Mouse (Mus musculus): ENCODE measurements around the gene Nlrp9c. TPM values are rescaled to one million over a fixed set of nuclear protein-coding genes. Genes with fewer than 3 reads are reported as not detected.
"Not testable (repeated sequence)": the region's sequence is repeated elsewhere in the genome, so short reads cannot be mapped to it uniquely, and the experiment has no call there.

Gene Nlrp9c
- polyA plus RNA-seq, 1 experiment: not detected

- H3K4me3 ChIP-seq (ENCODE audit: insufficient read depth, poor library complexity, severe bottlenecking); H3ac ChIP-seq (ENCODE audit: control insufficient read depth, insufficient read length, low read depth); H3K79me2 ChIP-seq (ENCODE audit: control insufficient read depth, insufficient read depth); H3K79me3 ChIP-seq (ENCODE audit: low read depth); H3K27me3 ChIP-seq (ENCODE audit: control insufficient read depth, insufficient read depth, insufficient read length); H3K36me3 ChIP-seq (ENCODE audit: control insufficient read depth, insufficient read depth): not testable (repeated sequence)
These were observed 87.7 kb downstream of the Nlrp9c start for GRCm38 (mm10) chr7:26315809-26316208.

GRCm38 (mm10) chr7:26315194-26315593, 88.3 kb downstream of the Nlrp9c start:
- not testable (repeated sequence) for H3K4me3 ChIP-seq (ENCODE audit: insufficient read depth, poor library complexity, severe bottlenecking); H3K79me3 ChIP-seq (ENCODE audit: low read depth); H3K36me3 ChIP-seq (ENCODE audit: control insufficient read depth, insufficient read depth); H3ac ChIP-seq (ENCODE audit: control insufficient read depth, insufficient read length, low read depth); H3K79me2 ChIP-seq (ENCODE audit: control insufficient read depth, insufficient read depth); H3K27me3 ChIP-seq (ENCODE audit: control insufficient read depth, insufficient read depth, insufficient read length)

- H3K4me3 ChIP-seq (ENCODE audit: insufficient read depth, poor library complexity, severe bottlenecking); H3K79me2 ChIP-seq (ENCODE audit: control insufficient read depth, insufficient read depth); H3K27me3 ChIP-seq (ENCODE audit: control insufficient read depth, insufficient read depth, insufficient read length); H3ac ChIP-seq (ENCODE audit: control insufficient read depth, insufficient read length, low read depth); H3K36me3 ChIP-seq (ENCODE audit: control insufficient read depth, insufficient read depth); H3K79me3 ChIP-seq (ENCODE audit: low read depth): not testable (repeated sequence)
These were observed 91.7 kb downstream of the Nlrp9c start for GRCm38 (mm10) chr7:26311786-26312185.

- not testable (repeated sequence) for H3ac ChIP-seq (ENCODE audit: control insufficient read depth, insufficient read length, low read depth); H3K4me3 ChIP-seq (ENCODE audit: insufficient read depth, poor library complexity, severe bottlenecking); H3K27me3 ChIP-seq (ENCODE audit: control insufficient read depth, insufficient read depth, insufficient read length)
These were observed 96.6 kb downstream of the Nlrp9c start, which contains the start of gene Cyp2a4 for GRCm38 (mm10) chr7:26306926-26307325. Gene Cyp2a4, plus strand, starts transcription at chr7:26307169.

GRCm38 (mm10) chr7:26303429-26304166, 99.9 kb downstream of the Nlrp9c start:
- H3K27me3 ChIP-seq (ENCODE audit: control insufficient read depth, insufficient read depth, insufficient read length); H3K36me3 ChIP-seq (ENCODE audit: control insufficient read depth, insufficient read depth); H3ac ChIP-seq (ENCODE audit: control insufficient read depth, insufficient read length, low read depth); H3K79me3 ChIP-seq (ENCODE audit: low read depth); H3K79me2 ChIP-seq (ENCODE audit: control insufficient read depth, insufficient read depth); H3K4me3 ChIP-seq (ENCODE audit: insufficient read depth, poor library complexity, severe bottlenecking): not testable (repeated sequence)

More at GRCm38 (mm10) chr7:26306926-26307325, 96.6 kb downstream of the Nlrp9c start, which contains the start of gene Cyp2a4:
- H3K36me3 ChIP-seq (ENCODE audit: control insufficient read depth, insufficient read depth); H3K79me3 ChIP-seq (ENCODE audit: low read depth); H3K79me2 ChIP-seq (ENCODE audit: control insufficient read depth, insufficient read depth): not testable (repeated sequence)

Other genes with a start within 250 kb of the Nlrp9c start
- not detected for gene Cyp2b9, start 230.3 kb downstream of the Nlrp9c start, polyA plus RNA-seq (2012; fragmentation: generic; extraction: Trizol)
- not detected for gene Vmn1r184, start 143.4 kb downstream of the Nlrp9c start, polyA plus RNA-seq (2012; fragmentation: generic; extraction: Trizol)
- not detected for gene Cyp2a4, start 96.5 kb downstream of the Nlrp9c start, polyA plus RNA-seq (2012; fragmentation: generic; extraction: Trizol)
- gene Nlrp4a, start 31.4 kb upstream of the Nlrp9c start, polyA plus RNA-seq (2012; fragmentation: generic; extraction: Trizol): not detected
- gene Nlrp9a, start 131.3 kb upstream of the Nlrp9c start, polyA plus RNA-seq (2012; fragmentation: generic; extraction: Trizol): not detected
- gene Vmn1r185, start 214.8 kb upstream of the Nlrp9c start, polyA plus RNA-seq (2012; fragmentation: generic; extraction: Trizol): not detected